In the genomic region with DNA sequence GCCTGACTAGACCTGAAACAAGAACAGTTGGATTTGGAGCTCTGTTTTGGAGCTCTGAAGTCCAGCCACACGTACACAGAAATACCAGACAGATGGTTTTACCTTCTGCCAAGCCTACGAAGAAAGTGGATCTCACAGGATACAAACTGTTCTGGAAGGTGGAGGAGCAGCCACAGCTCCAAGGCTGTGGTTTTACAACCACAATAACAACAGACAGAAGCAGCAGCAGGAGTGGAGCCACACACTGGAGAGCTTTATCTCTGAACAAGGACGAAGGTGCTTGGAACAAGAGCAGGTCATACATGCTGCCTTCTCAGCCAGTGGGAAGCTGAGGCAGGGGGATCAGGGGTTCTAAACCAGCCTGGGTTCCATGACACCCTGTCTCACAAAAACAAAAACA, we compare ENCODE assay signal across 25 mouse cellular contexts. TPM values are rescaled to one million over a fixed set of nuclear protein-coding genes. Genes with fewer than 3 reads are reported as not detected.
DNase-seq lines count a peak whose midpoint lies in the region; ATAC-seq lines count a peak whose summit lies in the region.
"Had no signal": no experiment of that assay in that cellular context is flagged by ENCODE, and none has a peak within 500 bp of the region (broad histone marks: within the 10 kb centered on the region; RNA-seq: fewer than 3 reads in every experiment).

No protein-coding gene starts in this region.

- 52% methylated on average over 3 of the region's 3 CpGs for WGBS in liver, embryonic 11.5 days

- ATAC-seq in liver, embryonic 11.5 days (replicated peaks; ENCODE audit: low FRiP score), result no peak
- ATAC-seq in CD4-positive, CD25-positive, alpha-beta regulatory T cell, adult 4 months, result no peak
- ATAC-seq: forebrain, embryonic 14.5 days; hindbrain, embryonic 16.5 days; lung, postnatal 0 days had no signal

- no peaks in the 10 kb centered on the region for H3K36me3 ChIP-seq in liver, embryonic 11.5 days (ENCODE audit: control insufficient read depth, insufficient read depth, low read length)
- H3K36me3 ChIP-seq: limb, embryonic 12.5 days; neural tube, embryonic 12.5 days had no signal

- H3K4me1 ChIP-seq in liver, embryonic 11.5 days (replicated peaks; ENCODE audit: control insufficient read depth, insufficient read depth, low read length), result no peaks in the 10 kb centered on the region
- H3K4me1 ChIP-seq: limb, embryonic 12.5 days; neural tube, embryonic 12.5 days had no signal

- H3K9ac ChIP-seq in liver, embryonic 11.5 days (ENCODE audit: low read depth, low read length), result no peak overlapping the region
- H3K9ac ChIP-seq: limb, embryonic 12.5 days; liver, embryonic 14.5 days; neural tube, embryonic 12.5 days had no signal

- H3K9me3 ChIP-seq in liver, embryonic 11.5 days (ENCODE audit: control insufficient read depth, low read length), result no peaks in the 10 kb centered on the region
- H3K9me3 ChIP-seq: limb, embryonic 12.5 days; neural tube, embryonic 12.5 days had no signal

- no peaks in the 10 kb centered on the region for H3K27me3 ChIP-seq in liver, embryonic 11.5 days (replicated peaks; ENCODE audit: control insufficient read depth, insufficient read depth, low read length)
- H3K27me3 ChIP-seq: neural tube, embryonic 12.5 days had no signal

- peak; percentile 30 to 59 for DNase-seq in frontal cortex, adult 2 months (ENCODE audit: extremely low spot score in 1 of 2, low spot score in 1 of 2)
- no peak for DNase-seq in frontal cortex, postnatal 14 days (ENCODE audit: low spot score in 2 of 2)
- peak; percentile 30 to 38 for DNase-seq in right cerebral cortex, adult 2 months (ENCODE audit: low spot score in 2 of 2)
- no peak for DNase-seq in right cerebral cortex, postnatal 4 days
- peak; percentile 49 to 68 for DNase-seq in cerebellum, postnatal 36 days
- DNase-seq in liver, embryonic 11.5 days (ENCODE audit: low spot score), result no peak
- DNase-seq in adrenal gland, postnatal 10 days, result no peak
- DNase-seq: adrenal gland, postnatal 36 days; gastrocnemius, adult 2 months; heart, adult 11 months; heart, postnatal 4 days; kidney, adult 2 months; kidney, postnatal 14 days; spleen, adult 18-20 months had no signal

- no peak overlapping the region for H3K4me3 ChIP-seq in liver, embryonic 11.5 days (ENCODE audit: low read depth, low read length)
- H3K4me3 ChIP-seq: gastrocnemius, adult 2 months; limb, embryonic 12.5 days; neural tube, embryonic 12.5 days had no signal

- no peak overlapping the region for H3K4me2 ChIP-seq in liver, embryonic 11.5 days
- H3K4me2 ChIP-seq: limb, embryonic 12.5 days; neural tube, embryonic 12.5 days had no signal

- no peak overlapping the region for H3K27ac ChIP-seq in liver, embryonic 11.5 days (ENCODE audit: low read depth, low read length)
- H3K27ac ChIP-seq: gastrocnemius, adult 2 months; limb, embryonic 12.5 days; liver, embryonic 14.5 days; neural tube, embryonic 12.5 days had no signal

RNA-seq across cellular contexts. Expression of gene Mrgprd, which starts 4.8 kb away (rescaled TPM):
- not detected in 2 replicates for polyA plus RNA-seq in frontal cortex, adult 2 months (2012; rRNA removed)
- polyA plus RNA-seq in liver, embryonic 11.5 days (2014; fragmentation: Nextera tagmentation; extraction: Ambion mirVana), result not detected in 2 replicates
- under 1 TPM in 1 of 2 experiments, not detected in 1; 0.09 TPM for polyA plus RNA-seq in CD4-positive, CD25-positive, alpha-beta regulatory T cell, adult 4 months (2017; shearing (Covaris generic))
- total RNA-seq in adrenal gland, postnatal 10 days (2021), result not detected
- total RNA-seq: adrenal gland, postnatal 36 days; gastrocnemius, adult 2 months; heart, postnatal 4 days; megakaryocyte, adult 5-6 weeks; midbrain, postnatal 0 days had no signal
- polyA plus RNA-seq: forebrain, embryonic 14.5 days; heart, embryonic 14.5 days; kidney, adult 2 months; limb, embryonic 12.5 days; liver, embryonic 14.5 days; lung, postnatal 0 days; midbrain, postnatal 0 days; stomach, embryonic 14.5 days had no signal

RNA-seq across cellular contexts. Expression of gene Mrgprf, which starts 18.9 kb away (rescaled TPM):
- 1.8 and 2.5 TPM in 2 replicates for polyA plus RNA-seq in frontal cortex, adult 2 months (2012; rRNA removed)
- 0.08 TPM in 1 of 2 replicates, not detected in the other for polyA plus RNA-seq in liver, embryonic 11.5 days (2014; fragmentation: Nextera tagmentation; extraction: Ambion mirVana)
- not detected for polyA plus RNA-seq in CD4-positive, CD25-positive, alpha-beta regulatory T cell, adult 4 months (2017; shearing (Covaris generic))
- 1 to 10 TPM; 4.3 to 4.6 TPM for total RNA-seq in adrenal gland, postnatal 10 days (2021)
- total RNA-seq: megakaryocyte, adult 5-6 weeks had no signal

RNA-seq across cellular contexts. Expression of gene Tpcn2, which starts 35.7 kb away (rescaled TPM):
- polyA plus RNA-seq in frontal cortex, adult 2 months (2012; rRNA removed), result 7.2 and 8.2 TPM in 2 replicates
- polyA plus RNA-seq in liver, embryonic 11.5 days (2014; fragmentation: Nextera tagmentation; extraction: Ambion mirVana), result 2.3 and 2.4 TPM in 2 replicates
- polyA plus RNA-seq in CD4-positive, CD25-positive, alpha-beta regulatory T cell, adult 4 months (2017; shearing (Covaris generic)), result 10 to 100 TPM in 1 of 2 experiments, 1 to 10 TPM in 1; 6.1 to 13.6 TPM
- total RNA-seq in adrenal gland, postnatal 10 days (2021), result 10 to 100 TPM; 12.4 to 18.4 TPM

Comparison
In these comparisons a context has a peak if more than half of its experiments do, and no peak if none do; other contexts are left out.
1. DNase-seq: peak in frontal cortex, adult 2 months (2 of 2), right cerebral cortex, adult 2 months (2 of 2) and cerebellum, postnatal 36 days (2 of 2); none in frontal cortex, postnatal 14 days (0 of 2), right cerebral cortex, postnatal 4 days (single experiment), liver, embryonic 11.5 days (single experiment) and adrenal gland, postnatal 10 days (single experiment).